Mouse (Mus musculus) CH12.LX (cell line): ENCODE measurements around the gene Brca1.

ENCODE experiments used
- BHLHE40 ChIP-seq: IDR thresholded peaks from 2 replicates; pipeline ENCODE4 v1.6.1; 2011; ENCODE audit warnings: mild to moderate bottlenecking, low read depth, low read length, improper control_type of control experiment
- CTCF ChIP-seq, 2 experiments: IDR thresholded peaks in 1 of 2; conservative IDR thresholded peaks in 1 of 2; 2 replicates each; pipeline ENCODE4 v1.5.1; 2011 to 2012; ENCODE audit warnings: low read depth in 2 of 2, low read length in 2 of 2, improper control_type of control experiment in 1 of 2, inconsistent platforms in 1 of 2, mild to moderate bottlenecking in 1 of 2, moderate library complexity in 1 of 2
- ZC3H11A ChIP-seq: IDR thresholded peaks from 2 replicates; pipeline ENCODE4 v1.6.1; 2012; ENCODE audit warnings: low read depth, mild to moderate bottlenecking, inconsistent platforms, low read length, improper control_type of control experiment

- TF ChIP-seq CTCF (conservative IDR thresholded peaks at IDR 0.05 in 1 of 2, IDR thresholded peaks at IDR 0.05 in 1 of 2; ENCODE audit: low read depth in 2 of 2, low read length in 2 of 2) (no peak), ZC3H11A (no peak), BHLHE40 (no peak)
Observed at GRCm38 (mm10) chr11:101462141-101462540, 89.6 kb downstream of the Brca1 start.
